Mouse (Mus musculus): ENCODE data around the gene Ankrd60.

Gene Ankrd60

DNA sequence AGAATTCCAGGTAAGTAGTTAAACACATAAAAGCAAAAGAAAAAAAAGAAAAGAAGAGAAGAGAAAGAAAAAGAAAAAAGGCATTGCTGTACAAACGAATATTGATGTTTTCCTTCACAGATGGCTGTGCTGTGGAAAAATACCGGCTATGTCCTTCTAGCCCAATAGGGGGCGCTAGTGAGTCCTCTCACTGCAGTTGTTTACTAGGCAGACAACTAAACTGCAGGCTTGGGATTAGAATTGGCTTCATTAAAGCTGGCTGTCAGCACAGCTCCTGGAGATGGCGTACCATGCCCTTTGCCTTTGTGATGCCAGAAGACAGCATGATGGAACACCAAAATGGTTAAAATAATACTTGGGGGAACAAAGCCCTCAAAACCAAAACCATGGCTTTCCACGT is 5.3 kb upstream of the Ankrd60 start:
- peak; percentile 39 to 59 for DNase-seq

DNA sequence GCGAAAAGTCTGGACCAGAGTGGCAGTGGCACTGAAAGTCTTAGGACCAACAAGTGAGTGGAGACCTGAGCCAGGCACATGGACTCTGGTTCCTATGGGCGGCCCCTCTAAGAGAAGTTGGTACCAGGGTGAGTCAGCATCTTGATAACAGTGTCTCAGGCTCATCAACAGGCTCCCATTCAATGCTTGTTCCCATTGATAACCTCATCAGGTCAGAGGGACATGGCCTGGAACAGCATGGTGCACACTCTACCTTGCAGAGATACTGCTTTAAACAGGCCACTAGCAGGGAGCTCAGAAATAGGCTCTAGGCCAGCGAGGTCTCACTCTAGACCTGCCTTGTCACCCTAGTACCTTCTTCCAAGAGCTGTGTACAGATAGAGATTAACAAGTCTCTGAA is 4.7 kb upstream of the Ankrd60 start:
- DNase-seq = no peak

DNA sequence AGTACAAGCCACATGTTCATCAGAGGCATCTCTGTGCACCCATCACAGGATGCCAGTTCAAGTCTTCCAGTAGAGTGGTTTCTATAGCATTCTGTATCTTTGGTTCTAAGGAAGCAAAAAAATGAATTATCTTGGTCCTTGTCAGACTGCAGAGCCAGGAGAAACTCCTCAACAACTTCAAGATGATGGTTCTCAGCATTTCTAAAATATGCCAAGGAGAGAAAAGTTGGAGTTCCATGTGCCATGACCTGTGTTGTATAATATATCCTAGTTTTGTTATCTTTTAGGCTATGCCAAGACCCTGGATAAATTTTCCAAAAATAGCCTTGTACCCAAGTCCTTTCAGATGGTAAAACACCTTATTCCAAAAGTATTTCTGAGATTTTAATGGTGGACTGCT is 2.9 kb upstream of the Ankrd60 start:
- DNase-seq = peak in 1 of 2 experiments; percentile 49

DNA sequence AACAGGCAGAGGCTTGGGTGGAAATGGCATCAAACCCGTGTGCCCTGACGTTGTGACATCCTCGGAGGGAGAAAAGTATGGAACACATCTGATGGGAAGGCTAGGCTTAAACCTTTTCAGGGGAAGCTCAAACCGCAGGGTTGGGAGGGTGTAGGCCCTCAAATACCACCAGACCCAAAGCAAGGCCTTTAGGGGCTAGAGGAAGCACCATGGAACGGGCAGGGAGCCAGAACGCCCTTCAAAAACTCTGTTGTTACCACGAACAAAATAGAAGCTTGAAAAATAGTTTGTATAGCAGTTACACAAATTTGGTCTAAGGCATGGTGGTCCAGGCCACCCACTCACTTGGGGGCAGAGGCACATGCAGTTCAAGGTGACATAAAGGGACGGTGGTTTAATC is 430 bp upstream of the Ankrd60 start:
- no peak for DNase-seq

DNA sequence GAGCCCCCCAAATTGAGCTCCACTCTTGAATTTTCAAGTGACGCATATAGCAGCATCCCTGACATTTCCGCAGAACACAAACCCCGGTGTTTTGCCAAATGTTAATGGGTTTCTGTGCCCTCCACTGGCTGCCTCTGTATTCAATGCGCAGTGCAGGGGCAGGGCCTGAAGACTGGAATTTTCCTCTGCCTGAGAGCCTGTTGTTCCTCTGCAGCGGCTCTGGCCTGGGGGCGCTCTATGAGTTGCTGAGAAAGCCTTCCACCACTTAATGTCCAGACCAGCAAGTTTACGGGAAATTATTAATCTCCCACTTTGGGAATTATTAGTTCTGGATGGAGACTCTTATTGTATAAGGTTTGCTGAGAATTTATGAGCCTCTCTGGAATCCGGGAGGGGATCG is 14.0 kb downstream of the Ankrd60 start:
- peak in 1 of 2 experiments; percentile 30 for DNase-seq

DNA sequence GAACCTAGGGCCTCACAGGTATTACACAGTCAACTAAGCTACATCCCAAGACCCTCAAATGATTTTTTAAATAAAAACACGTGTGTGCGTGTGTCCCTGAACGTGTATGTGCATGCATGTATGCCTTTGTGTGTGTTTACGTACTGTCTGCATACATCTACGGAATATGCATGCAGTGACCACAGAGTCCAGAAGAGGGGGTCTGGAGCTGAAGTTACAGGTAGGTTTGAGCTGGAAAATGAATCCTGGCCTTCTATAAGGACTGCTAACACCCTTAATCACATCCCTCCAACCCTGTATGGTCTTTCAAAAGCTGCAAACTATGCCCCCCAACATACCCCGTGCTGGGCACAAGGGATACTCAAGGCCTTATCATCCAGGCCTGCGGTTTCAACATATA is 14.8 kb downstream of the Ankrd60 start:
- peak; percentile 49 to 56 for DNase-seq

DNA sequence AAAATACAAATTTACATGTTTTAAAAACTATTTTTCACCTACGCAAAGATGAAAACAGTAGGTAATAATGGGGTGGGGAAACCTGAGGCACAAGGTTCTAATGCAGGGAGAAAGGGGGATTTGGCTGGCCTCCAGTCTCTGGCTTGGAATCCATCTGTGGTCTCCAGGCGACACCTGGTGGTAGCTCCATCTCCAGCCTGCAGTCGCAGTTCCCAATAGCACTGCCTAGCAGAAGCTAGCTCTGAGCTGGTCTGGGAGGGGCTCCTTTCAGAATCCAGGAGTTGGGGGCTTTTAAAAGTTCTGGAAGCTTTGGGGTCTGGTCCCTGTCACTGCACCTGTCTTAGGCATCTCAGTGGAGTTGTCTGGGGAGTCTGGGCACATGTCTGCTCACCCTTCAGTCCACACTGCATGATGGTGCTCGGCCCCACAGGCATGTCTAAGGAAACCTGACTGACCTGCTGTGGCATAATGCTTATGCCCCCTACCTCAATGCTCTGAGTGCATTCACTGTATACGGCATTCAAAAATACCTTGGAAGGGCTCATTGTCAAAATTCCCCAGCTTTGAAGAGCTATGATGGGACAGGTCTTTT is 16.2 kb downstream of the Ankrd60 start:
- DNase-seq = peak; percentile 91 to 93

DNA sequence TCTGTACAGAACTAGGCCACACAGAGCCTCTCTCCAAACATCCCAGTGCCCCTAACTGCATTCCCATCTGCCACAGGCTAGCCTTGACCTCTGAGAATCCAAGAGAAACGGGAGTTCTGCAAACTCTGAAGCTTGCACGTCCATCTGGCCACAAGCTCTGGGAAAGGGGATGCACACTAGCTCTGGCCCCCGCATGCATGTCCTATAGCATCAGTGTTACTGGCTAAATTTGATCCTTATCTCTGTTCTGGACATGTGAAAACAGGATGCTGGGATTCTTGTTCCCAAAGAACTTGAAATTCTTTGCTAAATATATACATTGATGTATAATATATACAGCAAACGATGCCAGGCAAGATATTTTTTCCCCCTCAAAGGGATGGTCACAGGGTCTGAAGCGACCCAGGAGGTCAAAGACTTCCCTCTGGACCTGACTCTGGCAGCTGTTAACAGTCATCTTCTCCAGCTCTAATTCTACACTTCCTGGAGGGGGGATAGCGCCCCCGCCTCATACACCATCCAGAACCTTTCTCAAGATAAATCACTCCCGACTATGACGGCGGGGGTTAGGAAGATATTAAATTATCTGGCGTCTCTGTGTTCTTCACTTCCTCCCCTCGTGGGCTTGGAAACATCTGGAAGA is 19.3 kb downstream of the Ankrd60 start:
- no peak for DNase-seq

DNA sequence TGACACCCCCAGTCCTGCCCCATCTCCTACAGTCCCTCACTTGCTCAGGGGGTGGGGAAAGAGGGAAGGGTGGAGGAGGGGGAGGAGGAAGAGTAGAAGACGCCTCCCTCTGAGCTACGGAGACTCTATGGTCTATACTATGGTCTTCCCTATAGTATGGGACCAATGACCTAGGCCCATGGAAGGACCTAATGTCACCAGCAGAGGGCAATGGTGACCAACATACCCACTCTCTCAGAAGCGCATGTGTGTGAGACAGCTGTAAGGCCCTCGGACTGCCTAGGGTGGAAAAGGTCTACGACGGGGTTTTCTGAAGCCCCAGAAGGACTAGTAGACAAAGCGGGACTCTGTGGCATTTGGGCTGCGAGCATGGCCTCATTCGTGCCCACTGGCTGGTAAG is 24.3 kb downstream of the Ankrd60 start:
- no peak for DNase-seq

DNA sequence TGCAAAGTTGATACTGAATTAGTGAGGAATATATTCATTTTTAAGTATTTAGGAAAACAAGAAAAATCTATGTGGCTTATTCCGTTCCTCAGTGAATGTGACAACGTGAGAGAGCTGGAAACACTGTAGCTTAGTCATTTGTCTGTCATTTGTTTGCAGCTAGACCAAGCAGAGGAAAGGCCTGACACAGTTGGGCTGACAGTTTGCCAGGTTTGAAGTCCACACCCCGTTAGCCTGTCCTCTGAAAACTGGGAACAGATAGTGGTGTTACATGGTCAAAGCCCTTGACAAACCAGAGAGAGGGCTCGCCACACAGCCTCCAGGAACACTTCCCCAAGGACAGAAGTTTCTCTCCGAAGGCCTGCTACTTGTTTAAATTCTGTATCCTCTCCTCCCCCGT is 27.5 kb downstream of the Ankrd60 start:
- DNase-seq = no peak

DNA sequence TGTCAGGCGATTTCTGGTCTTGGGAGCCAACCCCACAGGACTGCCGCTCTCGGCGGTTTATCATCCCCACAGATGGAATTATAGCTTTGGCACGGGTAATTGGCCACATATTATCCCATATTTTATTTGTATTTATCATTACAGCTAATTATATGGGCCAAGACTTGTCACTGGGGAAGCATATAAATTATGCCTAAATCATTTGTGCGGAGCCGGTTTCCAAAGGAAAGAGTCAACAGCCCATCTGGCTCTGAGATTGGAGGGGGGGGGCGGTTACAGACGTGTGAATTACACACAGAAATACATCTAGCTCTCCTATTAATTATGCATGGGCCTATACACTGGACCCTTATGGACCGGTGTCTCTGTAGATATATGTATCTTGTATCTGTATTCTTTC is 28.9 kb downstream of the Ankrd60 start:
- no peak for DNase-seq

DNA sequence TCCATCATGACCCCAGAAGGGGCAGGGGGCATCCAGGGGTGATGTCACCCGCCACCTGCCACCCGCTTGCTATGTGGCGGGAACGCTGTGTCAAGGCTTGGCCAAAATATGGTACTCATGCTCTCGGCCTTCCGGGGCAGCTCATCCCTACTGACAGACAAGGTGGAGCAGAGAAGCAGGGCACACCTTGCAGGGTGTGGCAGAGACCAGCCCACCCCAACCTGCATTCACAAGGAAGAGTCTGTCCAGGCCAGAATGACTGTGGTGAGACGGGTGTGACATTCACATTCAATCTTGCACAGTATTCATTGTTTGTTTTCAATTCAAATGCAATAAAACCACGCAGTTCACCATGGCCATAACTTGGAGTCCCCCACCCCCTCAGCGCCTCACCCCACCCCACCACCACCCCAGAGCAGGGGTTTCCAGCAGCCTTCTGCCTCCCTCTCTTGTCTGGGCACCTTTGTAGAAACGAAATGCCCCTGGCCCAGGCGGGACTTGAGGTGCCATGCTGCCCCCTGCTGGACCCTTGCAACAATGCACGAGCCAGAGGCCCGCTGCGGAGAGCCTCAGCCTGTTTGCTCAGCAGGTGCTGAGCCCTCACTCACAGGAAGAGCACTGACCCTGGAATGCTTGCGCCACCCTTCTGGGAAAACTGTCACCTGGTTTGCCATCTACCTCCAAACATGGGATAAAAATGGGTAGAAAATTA is 32.0 kb downstream of the Ankrd60 start:
- peak; percentile 91 to 92 for DNase-seq

DNA sequence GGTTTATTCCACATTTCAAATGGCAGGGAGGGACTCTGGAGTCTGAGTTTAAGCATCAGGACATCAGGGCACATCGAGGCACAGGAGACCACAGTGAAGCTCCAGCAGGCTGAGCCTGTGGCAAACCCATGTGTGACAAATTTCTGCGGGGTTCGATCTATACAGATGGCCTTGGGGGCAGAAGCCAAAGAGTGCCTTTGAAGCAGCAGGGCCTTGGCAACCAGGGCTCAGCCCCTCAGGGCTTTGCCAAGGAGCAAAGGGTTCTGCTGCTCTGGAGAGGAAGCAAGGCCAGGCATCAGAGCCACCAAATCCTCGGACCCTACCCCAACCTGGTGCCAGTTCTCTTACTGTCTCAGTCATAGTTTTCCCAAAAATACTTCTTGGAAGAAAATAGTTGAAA is 35.4 kb downstream of the Ankrd60 start:
- DNase-seq = peak; percentile 37 to 61

DNA sequence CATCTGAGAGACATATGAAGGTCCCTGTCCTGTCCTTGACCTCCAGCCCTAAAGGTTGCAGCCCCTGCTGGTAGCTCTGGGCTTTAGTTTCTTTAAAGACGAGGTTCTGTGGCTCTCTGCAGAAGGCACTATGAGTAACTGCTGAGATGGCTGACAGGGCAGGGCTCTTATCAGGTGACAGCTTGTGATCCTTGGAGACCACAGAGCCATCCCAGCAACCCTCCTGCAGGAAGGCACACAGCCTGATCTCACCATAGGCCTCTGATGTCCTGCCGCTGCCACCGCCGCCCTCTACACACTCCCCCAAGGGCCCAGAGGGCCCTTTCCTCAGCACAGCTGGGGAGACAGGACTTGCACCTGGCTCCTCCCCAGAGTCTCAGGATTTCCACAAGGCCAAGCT is 36.4 kb downstream of the Ankrd60 start:
- DNase-seq = no peak

DNA sequence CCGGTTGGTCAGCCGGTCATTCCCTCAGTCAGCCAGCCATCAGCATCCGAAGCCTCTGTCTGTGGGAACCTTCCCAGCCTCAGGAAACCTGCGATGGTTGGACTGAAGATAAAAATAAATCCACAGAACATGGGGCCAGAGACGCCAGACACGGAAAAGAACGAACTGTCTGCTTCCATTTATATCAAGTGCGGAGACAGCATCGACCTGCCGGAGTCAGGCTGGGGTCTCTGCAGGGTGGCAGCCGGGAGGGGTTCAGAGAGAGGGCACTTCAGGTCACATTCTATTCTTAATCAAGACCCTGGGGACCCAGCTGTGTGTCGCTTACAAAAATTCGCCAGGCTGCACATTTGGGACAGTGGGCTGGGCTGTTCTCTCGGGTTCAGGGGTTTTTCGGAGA is 38.4 kb downstream of the Ankrd60 start:
- DNase-seq = peak; percentile 49 to 67

DNA sequence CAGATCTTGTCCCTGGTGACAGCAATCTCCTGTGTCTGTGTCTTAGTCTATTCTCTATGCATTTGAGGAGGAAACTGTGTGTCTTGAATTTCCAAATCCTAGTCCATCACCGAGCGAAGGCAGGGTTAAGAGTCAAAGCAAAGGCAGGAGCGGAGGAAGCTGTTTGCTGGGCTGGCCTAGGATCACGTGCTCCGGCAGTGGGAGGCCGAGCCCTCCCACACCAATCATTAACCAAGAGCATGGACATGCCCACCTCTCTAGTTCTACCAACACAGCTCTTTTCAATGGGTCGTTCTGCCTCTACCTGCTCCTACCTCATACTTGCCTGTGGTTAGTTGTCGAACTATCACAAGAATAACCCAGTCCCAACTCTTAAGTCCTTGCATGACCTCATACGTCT is 42.3 kb downstream of the Ankrd60 start:
- DNase-seq = no peak

DNA sequence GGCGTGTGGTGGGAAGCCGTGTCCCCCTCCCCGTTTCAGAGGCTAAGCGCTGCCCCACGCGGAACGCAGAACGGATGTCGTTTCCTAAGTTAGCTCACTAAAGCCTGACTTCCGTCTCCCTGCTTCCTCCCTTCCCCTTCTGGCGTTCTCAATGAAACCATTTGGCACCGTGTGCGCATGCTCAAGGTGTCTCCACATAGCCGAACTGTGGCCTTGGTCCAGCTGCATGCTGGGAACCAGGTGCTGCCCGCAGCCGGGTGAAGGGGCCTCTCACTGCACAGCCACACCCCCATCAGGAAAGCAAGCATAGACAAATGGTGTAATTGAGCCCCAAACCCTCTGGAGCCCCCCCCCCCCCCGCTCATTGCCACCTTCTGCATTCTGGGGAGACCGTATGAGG is 42.8 kb downstream of the Ankrd60 start:
- DNase-seq = peak; percentile 92 to 94

DNA sequence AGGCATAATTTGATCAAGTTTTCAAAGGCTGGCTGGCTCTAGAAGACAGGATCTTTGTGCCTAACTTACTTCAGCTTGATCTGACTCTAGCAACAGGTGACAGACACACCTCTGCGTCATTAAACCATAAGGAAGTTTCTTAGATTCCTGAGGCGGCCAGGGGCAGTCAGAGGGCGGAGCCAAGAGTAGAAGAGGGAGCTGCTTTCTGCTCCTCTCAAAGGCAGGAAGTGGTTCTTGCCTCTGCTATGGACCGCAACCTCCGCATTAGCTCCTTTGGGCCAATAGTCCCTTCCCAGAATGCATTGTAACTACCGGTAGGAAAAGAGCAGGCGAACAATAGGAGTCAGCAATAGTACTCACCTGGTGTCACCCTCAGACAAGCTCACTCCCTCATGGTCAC is 43.6 kb downstream of the Ankrd60 start:
- DNase-seq = no peak

DNA sequence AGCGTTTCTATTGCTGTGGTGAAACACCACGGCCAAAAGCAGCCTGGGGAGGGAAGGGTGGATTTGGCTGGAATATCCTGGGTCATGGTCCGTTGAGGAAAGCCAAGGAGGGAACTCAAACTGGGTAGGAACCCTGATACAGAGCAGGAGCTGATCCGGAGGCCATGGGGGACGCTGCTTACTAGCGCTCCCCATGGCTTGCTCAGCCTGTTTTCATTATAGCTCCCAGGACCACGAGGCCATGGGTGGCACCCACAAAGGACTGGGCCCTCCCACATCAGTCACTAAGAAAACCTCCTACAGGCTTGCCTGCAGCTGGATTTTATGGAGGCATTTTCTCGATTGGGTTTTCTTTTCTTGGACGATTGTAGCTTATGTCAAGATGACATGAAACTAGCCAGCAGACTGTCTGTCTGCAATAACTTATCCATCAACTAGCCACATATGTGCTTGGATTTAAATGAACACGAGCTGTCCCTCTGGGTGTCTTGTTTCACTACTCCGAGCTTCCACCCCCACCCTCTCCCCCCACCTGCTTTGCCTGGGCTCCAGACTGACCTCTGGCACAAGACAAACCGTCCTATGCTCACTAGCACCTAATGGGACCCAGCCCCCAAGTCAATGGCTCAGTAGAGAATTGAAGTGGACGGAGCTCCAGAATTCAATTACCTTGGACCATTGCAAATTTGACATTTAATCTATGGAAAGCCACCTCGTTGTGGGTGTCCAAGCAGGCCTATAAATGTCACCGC is 45.3 kb downstream of the Ankrd60 start:
- DNase-seq = no peak

DNA sequence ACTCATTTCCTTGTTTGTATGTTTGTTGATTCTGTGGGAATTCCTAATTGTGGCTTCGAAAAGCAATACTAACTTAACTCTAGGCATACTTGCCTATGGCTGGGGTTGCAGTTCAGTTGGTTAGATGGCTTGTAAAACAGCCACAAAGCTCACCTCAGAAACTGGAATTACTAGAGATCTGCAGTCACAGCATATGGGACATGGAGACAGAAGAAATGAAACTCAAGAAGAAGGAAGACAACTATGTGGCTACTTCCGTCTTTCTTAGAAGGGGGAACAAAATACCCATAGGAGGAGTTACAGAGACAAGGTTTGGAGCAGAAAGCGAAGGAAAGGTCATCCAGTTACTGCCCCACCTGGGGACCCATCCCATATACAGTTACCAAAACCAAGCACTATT is 49.7 kb downstream of the Ankrd60 start:
- DNase-seq = no peak

DNA sequence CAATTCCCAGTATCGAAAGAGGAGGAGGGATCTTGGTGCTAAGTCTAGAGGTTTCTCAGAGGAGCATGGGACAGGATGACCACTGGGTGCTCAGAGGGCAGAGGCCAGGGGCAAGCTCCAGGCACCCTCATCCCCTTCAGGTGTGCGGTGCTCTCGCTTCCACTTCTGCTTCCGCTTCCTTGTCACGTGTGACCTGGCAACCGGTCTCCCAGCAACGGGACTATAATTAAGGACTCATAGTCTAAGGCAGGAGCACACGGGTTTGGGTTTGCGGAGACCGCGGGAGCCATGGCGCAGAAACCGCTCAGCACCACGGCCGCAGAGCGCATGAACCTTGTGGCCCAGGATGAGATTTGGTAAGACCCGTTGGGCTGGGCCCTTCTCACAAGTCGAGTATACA is 55.8 kb downstream of the Ankrd60 start, which contains the start of gene 1700021F07Rik:
Gene 1700021F07Rik (plus strand): TSS at position 211 of the 400 bp plus-strand sequence.
- DNase-seq = no peak
